Mouse (Mus musculus) liver, embryonic 12.5 days (tissue): ENCODE measurements around the gene Col8a2. TPM values are rescaled to one million over a fixed set of nuclear protein-coding genes. Genes with fewer than 3 reads are reported as not detected.

ENCODE experiments used
- ATAC-seq: fragments of 200-750 bp; cut with Nextera tagmentation; 2 replicates; pipeline ENCODE4 v1.8.0; 2017; ENCODE audit warnings: moderate number of reproducible peaks, mild to moderate bottlenecking, moderate library complexity
- H3K27ac ChIP-seq: fragments of 300-500 bp; sonication (generic); 2 replicates; pipeline ENCODE4 v1.5.1; 2016; ENCODE audit warnings: mild to moderate bottlenecking
- H3K27me3 ChIP-seq: fragments of 300-500 bp; sonication (generic); replicated peaks from 2 replicates; pipeline ENCODE4 v1.6.1; 2016; ENCODE audit warnings: mild to moderate bottlenecking, moderate library complexity
- H3K36me3 ChIP-seq: fragments of 300-500 bp; sonication (generic); 2 replicates; pipeline ENCODE4 v1.6.1; 2016; ENCODE audit warnings: mild to moderate bottlenecking, moderate library complexity
- H3K4me1 ChIP-seq: fragments of 300-500 bp; sonication (generic); 2 replicates; pipeline ENCODE4 v1.6.1; 2016
- H3K4me2 ChIP-seq: fragments of 300-500 bp; sonication (generic); 2 replicates; pipeline ENCODE4 v1.6.1; 2016; ENCODE audit warnings: mild to moderate bottlenecking, moderate library complexity
- H3K4me3 ChIP-seq: fragments of 300-500 bp; sonication (generic); 2 replicates; pipeline ENCODE4 v1.5.1; 2016; ENCODE audit warnings: mild to moderate bottlenecking, moderate library complexity
- H3K9ac ChIP-seq: fragments of 300-500 bp; sonication (generic); 2 replicates; pipeline ENCODE4 v1.6.1; 2016; ENCODE audit warnings: mild to moderate bottlenecking, moderate library complexity
- H3K9me3 ChIP-seq: fragments of 300-500 bp; sonication (generic); replicated peaks from 2 replicates; pipeline ENCODE4 v1.6.1; 2016; ENCODE audit warnings: mild to moderate bottlenecking, moderate library complexity
- WGBS: fragments of 180-500 bp; shearing (Covaris S2); methylation state at CpG from one replicate; pipeline ENCODE4 v1.1.7; 2016; ENCODE audit not compliant: insufficient replicate concordance; 5-methylcytosine and 5-hydroxymethylcytosine counted together
- polyA plus RNA-seq: library from polyadenylated mRNA; unstranded; fragments of >200 nt; fragmentation: Nextera tagmentation; extraction: Ambion mirVana; gene quantifications from 2 replicates; pipeline ENCODE4 v1.2.1, GENCODE M21; 2016

Col8a2 gene
- polyA plus RNA-seq, 1 experiment from 2014 or later, result 1.8 TPM

DNA sequence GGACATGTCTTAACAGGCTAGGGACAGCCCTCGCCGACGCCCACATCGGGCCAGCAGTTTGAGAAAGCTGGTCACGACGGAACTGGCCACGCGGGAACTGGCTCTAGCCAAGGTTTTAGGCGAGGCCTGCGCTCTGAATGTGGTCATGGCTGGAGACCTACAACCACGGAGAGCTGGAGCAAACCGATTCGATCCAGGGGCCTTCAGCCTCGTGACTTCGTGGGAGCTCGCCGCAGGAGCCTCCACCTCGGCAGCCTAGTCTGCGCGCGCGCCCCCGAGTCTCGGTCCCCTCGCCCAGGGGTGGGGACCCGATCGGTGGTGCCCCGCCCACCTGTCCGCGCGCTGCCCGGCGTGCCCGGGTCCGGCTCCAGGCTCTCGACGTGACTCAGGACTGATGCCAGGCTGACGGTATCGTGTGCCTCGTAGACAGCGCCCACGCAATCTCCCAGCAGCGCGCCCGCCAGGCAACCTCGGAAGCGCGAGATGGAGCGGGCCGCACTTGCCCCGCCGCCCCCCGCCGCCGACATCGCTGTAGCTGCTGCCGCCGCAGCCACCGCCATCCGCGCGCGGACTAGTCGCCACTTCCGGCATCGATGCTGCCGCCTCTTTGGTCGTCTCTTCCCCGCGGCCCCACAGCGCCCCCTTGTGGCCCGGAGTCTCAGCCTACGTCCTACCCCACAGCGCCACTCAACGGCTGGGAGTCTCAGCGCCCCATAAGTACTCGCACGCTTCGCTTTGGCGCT, 34.7 kb downstream of the Col8a2 start, which contains the start of gene Adprhl2:
TSS of gene Adprhl2 (minus strand) at position 593 of the 743 bp plus-strand sequence.
- peak within 1 kb of the TSS; percentile 96 for H3K4me2 ChIP-seq
- peaks cover 41% of the 10 kb centered on the region for H3K27me3 ChIP-seq
- H3K4me1 ChIP-seq, result peaks cover 29% of the 10 kb centered on the region
- peak within 1 kb of the TSS; percentile 77 for H3K27ac ChIP-seq
- H3K9me3 ChIP-seq, result no peaks in the 10 kb centered on the region
- ATAC-seq, result peak; percentile 84
- WGBS, result 1% methylated on average over 79 of the region's 80 CpGs
- H3K4me3 ChIP-seq, result peak within 1 kb of the TSS; percentile 89
- peaks cover 26% of the 10 kb centered on the region for H3K36me3 ChIP-seq
- peak within 1 kb of the TSS; percentile 87 for H3K9ac ChIP-seq

DNA sequence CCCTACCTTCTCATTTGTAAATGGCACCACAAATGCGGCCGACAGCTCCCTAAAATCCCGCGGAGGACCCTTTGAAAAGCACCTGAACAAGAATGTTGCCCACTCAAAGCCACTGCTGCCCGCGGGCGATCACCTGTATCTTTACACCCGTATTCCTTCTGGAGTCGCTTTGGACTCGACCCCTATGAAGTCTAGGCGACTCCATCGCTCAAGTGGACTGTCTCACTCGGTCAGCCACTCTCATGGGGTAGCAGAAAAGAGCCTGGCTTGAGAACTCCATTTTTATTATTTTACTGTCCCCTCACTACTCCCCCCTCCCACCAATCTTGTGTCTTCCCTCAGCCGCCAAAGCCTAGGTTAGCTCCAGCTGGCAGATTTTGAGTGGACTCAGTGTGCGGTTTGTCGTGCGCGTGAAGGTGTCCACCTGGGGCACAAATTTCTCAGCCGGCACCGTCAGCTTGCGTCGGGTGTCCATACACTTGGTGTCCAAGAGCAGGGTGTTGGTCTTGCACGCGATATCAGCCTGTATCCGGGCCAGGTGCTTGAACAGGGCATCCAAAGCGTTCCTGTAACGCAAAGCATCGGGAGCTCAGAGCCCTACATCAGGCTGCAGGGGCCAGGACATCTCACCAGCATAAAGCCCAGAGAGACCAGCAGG, 35.4 kb downstream of the Col8a2 start:
- H3K9ac ChIP-seq, result peak overlapping the region; percentile 52; the same call in 1 of the 2 replicates

DNA sequence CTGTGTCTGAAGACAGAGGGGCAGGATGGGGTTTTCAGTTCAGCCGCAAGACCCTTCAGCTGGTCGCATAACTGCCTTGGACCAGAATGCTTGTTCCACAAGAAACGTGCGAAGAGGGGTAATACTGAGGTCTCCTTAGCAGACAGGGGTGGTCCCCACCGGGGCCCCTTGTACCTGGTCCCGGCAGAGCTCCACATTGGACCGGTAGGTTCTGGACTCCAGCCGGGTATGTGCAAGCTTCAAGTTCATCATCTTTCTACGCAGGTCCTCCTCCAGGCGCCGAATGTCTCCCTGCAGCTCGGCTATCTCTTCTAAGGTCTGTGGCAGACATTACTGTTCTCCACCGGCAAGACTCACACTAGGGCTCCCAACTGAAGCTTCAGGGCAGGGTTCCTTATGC, 36.1 kb downstream of the Col8a2 start:
- peaks cover 29% of the 10 kb centered on the region for H3K4me1 ChIP-seq
- WGBS, result 87% methylated on average over 13 of the region's 13 CpGs
- no peak for ATAC-seq

More for the DNA sequence above, 35.4 kb downstream of the Col8a2 start:
- Histone ChIP-seq H3K27ac (no peak overlapping the region), H3K9me3 (no peaks in the 10 kb centered on the region), H3K36me3 (peaks cover 19% of the 10 kb centered on the region), H3K4me1 (peaks cover 29% of the 10 kb centered on the region), H3K4me2 (peak overlapping the region; percentile 96), H3K4me3 (peak overlapping the region; percentile 89), H3K27me3 (peaks cover 43% of the 10 kb centered on the region)
- no peak for ATAC-seq
- WGBS, result 50% methylated on average over 28 of the region's 28 CpGs

DNA sequence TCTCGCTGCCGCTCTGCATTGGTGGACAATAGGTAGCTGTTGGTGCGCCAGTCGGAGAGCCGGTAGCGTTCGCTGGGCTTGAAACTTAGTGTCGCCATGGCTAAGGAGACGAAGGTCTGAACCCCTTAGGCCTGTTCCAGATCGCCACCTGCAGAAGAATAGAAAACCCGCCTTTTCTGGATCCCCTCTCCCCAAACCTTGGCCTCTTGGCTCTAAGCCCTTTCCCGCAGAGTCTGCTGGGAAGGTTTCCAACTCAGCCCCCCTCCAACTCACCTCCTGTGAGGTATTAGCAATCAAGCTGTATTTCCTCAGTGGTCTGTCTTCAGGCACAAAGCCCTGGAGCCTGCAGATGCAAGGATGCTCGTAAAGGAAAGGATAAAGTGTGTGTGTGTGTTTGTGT, 38.3 kb downstream of the Col8a2 start:
- no peak overlapping the region; the same call in 1 of the 2 replicates for H3K4me3 ChIP-seq
- H3K36me3 ChIP-seq, result no peaks in the 10 kb centered on the region
- peaks cover 25% of the 10 kb centered on the region for H3K4me1 ChIP-seq
- H3K4me2 ChIP-seq, result peak overlapping the region; percentile 37; the same call in 1 of the 2 replicates
- ATAC-seq, result no peak
- H3K27ac ChIP-seq, result no peak overlapping the region
- 39% methylated on average over 13 of the region's 13 CpGs for WGBS
- H3K9me3 ChIP-seq, result no peaks in the 10 kb centered on the region
- H3K9ac ChIP-seq, result no peak overlapping the region
- H3K27me3 ChIP-seq, result peaks cover 49% of the 10 kb centered on the region

More for the DNA sequence above, 36.1 kb downstream of the Col8a2 start:
- H3K4me2 ChIP-seq, result no peak overlapping the region
- H3K9me3 ChIP-seq, result no peaks in the 10 kb centered on the region
- H3K9ac ChIP-seq, result no peak overlapping the region
- H3K36me3 ChIP-seq, result peaks cover 12% of the 10 kb centered on the region
- no peak overlapping the region for H3K27ac ChIP-seq
- peaks cover 49% of the 10 kb centered on the region for H3K27me3 ChIP-seq
- H3K4me3 ChIP-seq, result no peak overlapping the region

DNA sequence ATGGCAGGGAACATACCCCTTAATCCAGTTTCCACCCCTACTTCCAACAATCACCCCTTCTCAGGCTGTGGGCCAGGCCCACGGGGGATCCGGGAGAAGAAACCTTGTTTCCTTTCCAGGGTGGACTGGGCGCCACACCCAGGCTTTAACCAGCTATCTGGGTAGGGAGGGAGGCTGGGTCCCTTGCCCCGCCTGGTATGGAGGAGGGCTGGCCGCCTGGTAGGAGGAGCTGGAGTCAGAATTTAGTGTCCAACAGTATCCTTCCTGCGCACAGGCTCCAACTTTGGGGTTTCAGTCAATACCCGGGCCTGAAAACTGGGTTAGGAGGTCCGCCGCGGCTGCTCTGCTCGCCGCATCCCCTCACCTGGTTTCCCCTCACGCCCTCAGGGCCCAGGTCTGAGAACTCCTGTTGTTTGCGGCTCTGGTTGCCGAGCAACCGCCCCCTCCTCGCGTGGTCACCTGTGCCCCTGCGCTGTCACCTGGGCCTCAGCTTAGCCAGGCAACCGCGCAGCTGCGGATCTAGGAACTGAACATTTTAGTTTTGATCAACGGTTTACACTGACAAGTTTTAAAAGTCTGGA, 38.8 kb downstream of the Col8a2 start, which contains the start of gene Tekt2:
TSS of gene Tekt2 (minus strand) at position 408 of the 581 bp plus-strand sequence.
- Histone ChIP-seq H3K9ac (no peak within 1 kb of the TSS), H3K27me3 (peaks cover 49% of the 10 kb centered on the region), H3K4me1 (peaks cover 20% of the 10 kb centered on the region), H3K4me2 (peak within 1 kb of the TSS; percentile 37), H3K9me3 (no peaks in the 10 kb centered on the region), H3K27ac (no peak within 1 kb of the TSS), H3K36me3 (no peaks in the 10 kb centered on the region), H3K4me3 (no peak within 1 kb of the TSS; the same call in 1 of the 2 replicates)
- no peak for ATAC-seq
- WGBS, result 20% methylated on average over 23 of the region's 23 CpGs

DNA sequence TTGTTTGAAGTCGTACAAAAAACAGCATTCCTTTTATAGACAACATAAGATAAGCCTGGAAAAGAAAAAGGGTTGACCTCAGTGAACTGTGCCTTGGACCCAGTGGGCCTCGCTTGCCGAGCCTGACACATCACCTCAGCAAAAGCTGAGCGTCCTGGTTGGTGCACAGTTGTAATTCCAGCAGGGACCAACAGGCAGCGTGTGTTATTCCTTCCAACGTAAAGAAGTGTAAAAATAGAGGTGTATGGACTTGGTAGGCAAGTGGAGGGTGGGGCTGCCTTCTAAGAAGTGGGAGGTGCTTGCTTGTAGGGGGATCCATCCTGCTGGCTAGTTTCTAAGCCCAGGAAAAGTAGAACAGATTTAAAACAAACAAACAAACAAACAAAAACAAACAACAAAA, 39.4 kb downstream of the Col8a2 start:
- Histone ChIP-seq H3K4me3 (no peak overlapping the region), H3K4me1 (peaks cover 13% of the 10 kb centered on the region), H3K9me3 (no peaks in the 10 kb centered on the region), H3K27ac (no peak overlapping the region), H3K36me3 (no peaks in the 10 kb centered on the region), H3K9ac (no peak overlapping the region), H3K4me2 (no peak overlapping the region), H3K27me3 (peaks cover 49% of the 10 kb centered on the region)
- ATAC-seq, result no peak
- 20% methylated on average over 6 of the region's 6 CpGs for whole genome bisulfite sequencing

DNA sequence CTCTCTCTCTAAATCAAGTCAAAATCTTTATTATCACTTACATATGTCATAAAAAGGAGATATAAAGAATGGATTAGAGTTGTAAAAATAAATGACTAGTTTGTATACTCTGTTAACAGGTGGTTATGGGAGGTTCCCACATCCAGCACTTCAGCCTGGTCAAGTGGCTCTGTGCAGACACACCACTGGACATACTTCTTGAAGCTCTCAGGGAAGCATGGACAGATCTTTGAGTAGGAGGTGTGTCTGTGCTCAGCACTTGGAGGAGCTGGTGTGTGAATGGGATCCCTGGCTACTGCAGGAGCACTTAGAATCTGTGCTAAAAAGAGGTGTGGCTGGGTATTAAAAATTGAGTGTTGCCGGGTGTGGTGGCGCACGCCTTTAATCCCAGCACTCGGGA, 43.7 kb downstream of the Col8a2 start:
- WGBS, result 69% methylated on average over 4 of the region's 4 CpGs
- H3K4me2 ChIP-seq, result no peak overlapping the region

DNA sequence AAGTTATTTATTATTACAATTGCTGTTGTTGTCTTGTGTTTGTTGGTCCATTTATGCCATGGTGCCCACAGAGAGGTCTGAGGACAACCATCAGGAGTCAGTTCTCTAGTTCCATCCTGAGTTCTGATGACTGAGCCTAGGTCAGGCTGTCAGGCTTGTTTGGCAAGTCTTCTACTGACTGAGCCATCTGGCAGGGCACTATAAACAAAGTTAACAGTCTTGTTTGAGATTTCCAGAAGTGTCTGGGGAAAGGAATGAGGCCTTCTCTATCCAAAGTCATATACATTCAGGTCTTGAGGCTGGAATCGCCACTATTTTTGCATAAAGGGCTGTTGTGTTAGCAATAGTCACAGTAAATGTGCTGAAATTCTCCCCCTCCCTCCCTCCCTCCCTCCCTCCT, 45.2 kb downstream of the Col8a2 start:
- no peaks in the 10 kb centered on the region for H3K9me3 ChIP-seq
- H3K4me2 ChIP-seq, result no peak overlapping the region
- H3K4me1 ChIP-seq, result no peaks in the 10 kb centered on the region
- no peak overlapping the region for H3K27ac ChIP-seq
- H3K9ac ChIP-seq, result no peak overlapping the region
- ATAC-seq, result no peak
- H3K27me3 ChIP-seq, result 0 out of 2 replicates have a peak, but pooled peaks cover 6% of the 10 kb centered on the region
- WGBS, result 67% methylated on average over 1 of the region's 1 CpGs
- 0 out of 2 replicates have a peak, but pooled peaks cover 3% of the 10 kb centered on the region for H3K36me3 ChIP-seq
- H3K4me3 ChIP-seq, result no peak overlapping the region

More for the DNA sequence above, 43.7 kb downstream of the Col8a2 start:
- Histone ChIP-seq H3K27me3 (peaks cover 16% of the 10 kb centered on the region), H3K27ac (no peak overlapping the region), H3K4me1 (peaks cover 3% of the 10 kb centered on the region), H3K9me3 (no peaks in the 10 kb centered on the region), H3K4me3 (no peak overlapping the region), H3K36me3 (0 out of 2 replicates have a peak, but pooled peaks cover 3% of the 10 kb centered on the region), H3K9ac (no peak overlapping the region)
- no peak for ATAC-seq

DNA sequence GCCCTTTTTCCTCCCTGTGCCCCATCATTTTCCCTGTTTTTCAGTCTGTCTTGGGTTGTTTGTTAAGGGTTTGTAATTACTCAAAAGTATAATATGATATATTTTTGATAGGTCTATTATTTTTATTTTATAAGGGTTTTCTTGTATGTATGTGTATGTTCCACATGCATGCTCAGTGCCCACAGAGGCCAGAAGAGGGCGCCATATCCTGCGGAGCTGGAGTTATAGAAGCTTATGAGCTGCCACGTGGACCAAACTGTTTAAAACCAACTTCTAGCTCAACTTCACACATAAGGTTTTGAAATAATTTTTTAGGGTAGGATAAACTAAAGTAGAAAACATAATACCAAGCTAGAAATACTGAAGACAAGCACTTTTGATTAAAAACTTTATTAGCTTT, 45.8 kb downstream of the Col8a2 start:
- H3K4me1 ChIP-seq, result no peaks in the 10 kb centered on the region
- 0 out of 2 replicates have a peak, but pooled peaks cover 2% of the 10 kb centered on the region for H3K27me3 ChIP-seq
- H3K9ac ChIP-seq, result no peak overlapping the region
- H3K36me3 ChIP-seq, result 0 out of 2 replicates have a peak, but pooled peaks cover 3% of the 10 kb centered on the region
- H3K27ac ChIP-seq, result no peak overlapping the region
- no peaks in the 10 kb centered on the region for H3K9me3 ChIP-seq
- 26% methylated on average over 3 of the region's 3 CpGs for WGBS
- H3K4me3 ChIP-seq, result no peak overlapping the region
- no peak overlapping the region for H3K4me2 ChIP-seq
- no peak for ATAC-seq

DNA sequence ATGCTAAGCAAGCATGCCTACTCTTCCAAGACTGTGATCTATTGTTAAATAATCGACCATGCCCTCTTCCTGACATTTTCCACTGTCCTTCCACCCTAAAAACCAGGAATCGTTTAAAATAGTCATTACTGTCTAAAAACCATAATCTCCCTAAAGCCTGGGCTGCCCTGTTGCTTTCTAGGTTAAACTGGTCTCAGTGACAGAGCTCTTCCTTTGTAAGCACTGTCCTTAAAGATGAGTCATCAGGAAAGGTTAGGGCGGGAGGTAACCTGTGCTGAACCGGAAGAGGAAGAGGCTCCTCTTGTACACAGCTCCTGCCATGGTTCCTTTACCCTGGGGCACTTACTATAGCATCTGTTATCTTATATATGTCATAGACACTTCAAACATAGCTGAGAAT, 52.9 kb downstream of the Col8a2 start:
- no peak overlapping the region for H3K9ac ChIP-seq
- 37% methylated on average over 4 of the region's 4 CpGs for WGBS
- 0 out of 2 replicates have a peak, but pooled peaks cover 2% of the 10 kb centered on the region for H3K4me1 ChIP-seq
- no peaks in the 10 kb centered on the region for H3K27me3 ChIP-seq
- no peak overlapping the region for H3K27ac ChIP-seq
- H3K4me2 ChIP-seq, result no peak overlapping the region
- no peak overlapping the region for H3K4me3 ChIP-seq
- no peaks in the 10 kb centered on the region for H3K9me3 ChIP-seq
- peaks cover 8% of the 10 kb centered on the region; the same call in 1 of the 2 replicates for H3K36me3 ChIP-seq
- no peak for ATAC-seq

DNA sequence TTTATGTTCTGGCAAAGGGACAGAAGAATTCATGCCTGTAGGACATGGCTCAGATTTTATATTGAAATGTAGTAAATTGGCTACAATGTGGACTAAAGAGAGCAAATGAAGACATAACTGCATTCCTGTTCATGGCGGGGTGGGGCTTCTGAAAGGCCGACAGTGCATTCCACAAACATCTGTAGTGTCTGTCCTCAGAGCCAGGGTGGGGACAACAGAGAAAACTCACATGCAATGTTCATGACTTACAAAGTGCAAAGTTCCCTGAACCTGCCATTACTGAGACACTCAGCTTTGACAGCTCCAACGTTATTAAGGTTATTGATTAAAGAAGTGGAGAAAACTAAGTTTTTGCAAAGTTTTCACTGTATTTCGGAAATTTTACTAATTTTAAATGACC, 56.9 kb downstream of the Col8a2 start:
- no peak overlapping the region for H3K4me2 ChIP-seq
- H3K9ac ChIP-seq, result no peak overlapping the region
- H3K4me1 ChIP-seq, result 0 out of 2 replicates have a peak, but pooled peaks cover 2% of the 10 kb centered on the region
- WGBS, result 67% methylated on average over 4 of the region's 4 CpGs
- H3K27me3 ChIP-seq, result no peaks in the 10 kb centered on the region
- H3K27ac ChIP-seq, result no peak overlapping the region
- peaks cover 29% of the 10 kb centered on the region for H3K36me3 ChIP-seq
- no peaks in the 10 kb centered on the region for H3K9me3 ChIP-seq
- no peak overlapping the region for H3K4me3 ChIP-seq
- ATAC-seq, result no peak

DNA sequence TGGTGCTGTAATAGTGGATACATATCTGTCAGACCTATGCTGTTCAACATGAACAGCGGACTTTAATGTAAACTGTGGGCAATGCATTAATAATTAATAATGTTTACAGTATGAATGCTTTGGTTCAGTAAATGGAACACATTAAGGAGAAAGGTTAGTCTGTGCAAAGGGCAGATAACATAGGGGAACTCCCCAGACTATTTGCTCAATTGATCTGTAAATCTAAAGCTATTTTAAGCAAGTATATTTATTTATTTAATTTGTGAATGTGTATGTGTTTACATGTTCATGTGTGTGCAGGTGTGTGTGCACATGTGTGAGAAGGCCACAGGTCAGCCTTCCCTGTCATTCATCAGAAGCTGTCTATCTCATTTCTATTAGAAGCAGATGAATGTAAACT, 73.5 kb downstream of the Col8a2 start:
- no peak for ATAC-seq
- H3K36me3 ChIP-seq, result peaks cover 55% of the 10 kb centered on the region
- 86% methylated on average over 1 of the region's 1 CpGs for WGBS
- no peaks in the 10 kb centered on the region for H3K4me1 ChIP-seq
- no peak overlapping the region for H3K9ac ChIP-seq
- no peak overlapping the region for H3K4me3 ChIP-seq
- H3K27me3 ChIP-seq, result no peaks in the 10 kb centered on the region
- H3K4me2 ChIP-seq, result no peak overlapping the region
- H3K9me3 ChIP-seq, result no peaks in the 10 kb centered on the region
- no peak overlapping the region for H3K27ac ChIP-seq
